Mouse (Mus musculus) lung, postnatal 0 days (tissue): ENCODE results near the gene BC030867.

Source experiments
- CTCF ChIP-seq: IDR thresholded peaks from 2 replicates; pipeline ENCODE4 v1.5.1; 2016; ENCODE audit warnings: antibody characterized with exemption, mild to moderate bottlenecking
- EP300 ChIP-seq: IDR thresholded peaks from 2 replicates; pipeline ENCODE4 v1.6.1; 2016; ENCODE audit warnings: antibody characterized with exemption, mild to moderate bottlenecking, control low read depth

DNA sequence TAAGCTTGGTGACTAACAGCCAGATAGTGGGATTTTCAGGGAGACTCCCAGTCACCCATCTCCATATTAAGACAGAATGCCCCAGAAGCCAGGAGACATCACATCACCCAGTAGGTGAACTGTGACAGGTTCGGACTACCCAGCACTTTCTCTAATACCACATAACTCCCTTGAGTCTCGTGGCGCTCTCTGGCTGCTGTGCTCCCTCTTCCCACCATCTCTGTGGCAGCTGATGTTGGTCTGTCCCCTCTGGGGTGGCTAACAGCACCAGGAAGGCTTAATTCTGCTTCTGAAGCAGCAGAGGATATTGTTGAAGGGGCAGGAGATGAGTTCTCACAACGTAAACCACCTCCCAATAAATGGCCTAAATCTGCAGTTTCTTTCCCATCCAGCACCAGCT is 63.3 kb downstream of the BC030867 start:
- TF ChIP-seq CTCF = no peak
- no peak for TF ChIP-seq EP300
